Mouse (Mus musculus): ENCODE measurements around the gene Gtf3c5. TPM values are rescaled to one million over a fixed set of nuclear protein-coding genes. Genes with fewer than 3 reads are reported as not detected.

Gene Gtf3c5
- polyA plus RNA-seq, 1 experiment, result 17.8 TPM

DNA sequence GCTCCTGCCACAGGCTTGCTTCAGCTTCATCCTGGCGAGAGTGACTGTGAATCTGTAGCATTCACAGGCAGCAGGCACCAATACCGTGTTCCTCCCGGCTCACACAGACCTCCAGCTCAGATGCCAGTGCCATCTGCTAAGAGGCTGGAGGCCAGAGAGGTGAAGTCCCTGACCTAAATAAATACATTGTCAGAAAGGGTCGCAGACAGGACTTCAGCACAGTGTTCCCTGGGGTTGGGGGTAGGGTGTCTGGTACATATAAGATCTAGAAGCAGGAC lies 48.3 kb downstream of the Gtf3c5 start:
- TF ChIP-seq GATA1 (IDR thresholded peaks at IDR 0.05; ENCODE audit: low read length), result no peak

DNA sequence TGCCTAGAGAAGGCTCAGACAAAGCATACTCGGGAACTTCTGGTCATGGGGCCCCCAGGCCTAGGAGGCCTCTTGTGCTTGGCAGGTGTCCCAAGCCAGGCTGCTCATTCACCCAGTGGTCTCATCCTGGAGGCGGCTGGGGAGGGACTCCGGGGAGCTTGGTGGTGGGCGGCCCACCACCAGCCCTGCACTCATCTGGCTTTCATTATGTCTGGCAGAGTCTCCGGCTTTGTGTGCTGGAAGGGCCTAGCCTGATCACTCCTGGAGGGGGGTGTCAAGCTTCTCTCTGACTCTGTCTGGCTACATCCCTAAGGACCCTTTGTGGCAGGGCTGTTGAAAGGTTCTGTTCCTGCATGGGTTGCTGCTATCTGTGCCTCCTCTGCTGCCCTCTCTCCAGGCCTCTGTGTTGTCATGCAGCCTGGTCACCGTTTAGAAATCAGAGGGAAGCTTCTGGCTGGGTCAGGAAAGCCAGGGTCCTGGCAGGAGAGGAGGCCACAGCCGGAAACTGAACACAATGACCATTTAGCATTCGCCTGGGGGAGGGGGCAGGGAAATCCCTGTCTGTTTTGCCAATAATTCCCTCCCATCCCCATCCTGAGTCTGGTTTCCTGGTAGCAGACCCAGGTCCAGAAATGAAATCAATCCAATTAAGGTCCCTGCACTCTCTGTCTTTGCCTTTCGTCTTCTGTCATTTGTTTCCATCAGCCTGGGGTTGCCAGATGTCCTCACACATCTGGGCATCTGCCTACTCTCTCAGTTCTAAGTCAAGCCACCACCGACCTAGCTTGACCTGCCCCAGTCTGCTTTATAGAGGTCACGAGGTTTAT lies 48.9 kb downstream of the Gtf3c5 start:
- no peak for TF ChIP-seq GATA1 (IDR thresholded peaks at IDR 0.05; ENCODE audit: low read length)

- no peak for TF ChIP-seq GATA1 (IDR thresholded peaks at IDR 0.05; ENCODE audit: low read length)
Observed at GRCm38 (mm10) chr2:28533901-28534435, 49.6 kb downstream of the Gtf3c5 start.

DNA sequence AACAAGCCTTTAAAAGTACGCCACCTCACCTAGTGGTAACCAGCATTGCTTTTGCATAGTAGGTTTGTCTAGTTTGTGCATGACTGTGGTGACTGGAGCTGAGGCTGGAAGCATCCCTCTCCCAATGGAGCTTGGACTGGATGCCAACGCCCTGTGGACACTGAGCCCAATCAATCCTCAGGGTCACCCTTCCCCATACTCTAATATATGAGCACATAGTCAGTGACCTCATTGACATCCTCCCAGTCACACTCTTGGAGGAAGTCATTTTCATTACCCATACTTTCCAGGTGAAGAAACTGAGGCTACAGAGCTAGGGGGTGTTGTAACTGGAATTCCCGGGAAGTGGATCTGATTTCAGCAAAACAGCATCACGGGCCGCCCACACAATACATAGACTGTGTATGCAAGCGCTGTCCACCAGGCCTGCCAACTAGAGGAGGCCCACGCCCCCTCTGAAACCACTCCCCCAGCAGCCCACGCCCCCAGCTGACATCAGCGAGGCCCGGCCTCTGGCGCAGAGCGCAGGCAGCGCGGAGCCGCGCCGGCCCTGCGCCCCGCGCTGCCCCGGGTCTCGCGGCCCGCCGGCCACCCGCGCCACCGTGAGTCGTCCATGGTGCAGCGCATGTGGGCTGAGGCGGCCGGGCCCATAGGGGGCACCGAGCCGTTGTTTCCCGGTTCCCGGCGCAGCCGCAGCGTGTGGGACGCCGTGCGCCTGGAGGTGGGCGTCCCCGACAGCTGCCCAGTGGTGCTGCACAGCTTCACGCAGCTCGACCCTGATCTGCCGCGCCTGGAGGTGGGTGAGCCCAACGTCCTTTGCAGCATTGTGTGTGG lies 50.4 kb downstream of the Gtf3c5 start:
- no peak for TF ChIP-seq GATA1 (IDR thresholded peaks at IDR 0.05; ENCODE audit: low read length)

DNA sequence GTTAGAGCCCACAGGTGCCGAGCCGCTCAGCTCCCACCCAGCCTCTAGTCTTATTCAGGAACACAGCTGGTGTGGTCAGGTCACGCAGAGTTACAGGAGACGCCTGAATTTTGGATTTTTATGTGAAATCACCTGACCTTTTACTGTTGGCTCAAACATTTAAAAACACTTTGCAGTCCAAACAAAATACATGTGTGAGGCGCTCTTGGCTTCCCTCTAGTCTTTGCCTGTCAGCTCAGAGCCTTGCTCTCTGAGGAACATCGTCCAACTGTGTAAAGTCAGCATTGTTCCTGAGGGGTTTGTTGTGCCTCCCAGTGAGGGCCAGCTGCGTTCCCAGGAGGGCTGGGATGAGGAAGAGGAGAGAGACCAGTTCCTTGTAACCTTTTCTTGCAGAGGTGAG lies 53.2 kb downstream of the Gtf3c5 start:
- TF ChIP-seq GATA1 (IDR thresholded peaks at IDR 0.05; ENCODE audit: low read length), result no peak

GRCm38 (mm10) chr2:28529856-28530255 lies 53.7 kb downstream of the Gtf3c5 start:
- no peak for TF ChIP-seq GATA1 (IDR thresholded peaks at IDR 0.05; ENCODE audit: low read length)

DNA sequence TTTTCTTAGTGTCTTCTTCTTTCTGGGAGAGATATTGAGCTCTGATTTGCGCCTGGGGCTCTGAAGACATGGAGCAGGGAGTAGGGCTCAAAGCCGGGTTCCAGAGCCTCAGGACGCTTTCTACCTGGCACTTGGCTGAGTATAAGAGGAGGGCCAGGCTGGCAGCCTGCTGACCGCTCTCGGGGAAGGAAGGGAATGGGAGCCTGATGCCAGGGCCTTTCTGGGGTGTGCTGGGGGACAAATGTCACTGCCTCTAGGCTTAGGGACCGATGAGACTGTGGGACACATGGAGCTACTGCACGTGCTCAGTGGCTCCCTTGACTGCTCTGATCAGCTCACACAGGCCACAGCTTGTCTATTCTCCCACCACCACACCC lies 55.2 kb downstream of the Gtf3c5 start:
- no peak for TF ChIP-seq GATA1 (IDR thresholded peaks at IDR 0.05; ENCODE audit: low read length)

DNA sequence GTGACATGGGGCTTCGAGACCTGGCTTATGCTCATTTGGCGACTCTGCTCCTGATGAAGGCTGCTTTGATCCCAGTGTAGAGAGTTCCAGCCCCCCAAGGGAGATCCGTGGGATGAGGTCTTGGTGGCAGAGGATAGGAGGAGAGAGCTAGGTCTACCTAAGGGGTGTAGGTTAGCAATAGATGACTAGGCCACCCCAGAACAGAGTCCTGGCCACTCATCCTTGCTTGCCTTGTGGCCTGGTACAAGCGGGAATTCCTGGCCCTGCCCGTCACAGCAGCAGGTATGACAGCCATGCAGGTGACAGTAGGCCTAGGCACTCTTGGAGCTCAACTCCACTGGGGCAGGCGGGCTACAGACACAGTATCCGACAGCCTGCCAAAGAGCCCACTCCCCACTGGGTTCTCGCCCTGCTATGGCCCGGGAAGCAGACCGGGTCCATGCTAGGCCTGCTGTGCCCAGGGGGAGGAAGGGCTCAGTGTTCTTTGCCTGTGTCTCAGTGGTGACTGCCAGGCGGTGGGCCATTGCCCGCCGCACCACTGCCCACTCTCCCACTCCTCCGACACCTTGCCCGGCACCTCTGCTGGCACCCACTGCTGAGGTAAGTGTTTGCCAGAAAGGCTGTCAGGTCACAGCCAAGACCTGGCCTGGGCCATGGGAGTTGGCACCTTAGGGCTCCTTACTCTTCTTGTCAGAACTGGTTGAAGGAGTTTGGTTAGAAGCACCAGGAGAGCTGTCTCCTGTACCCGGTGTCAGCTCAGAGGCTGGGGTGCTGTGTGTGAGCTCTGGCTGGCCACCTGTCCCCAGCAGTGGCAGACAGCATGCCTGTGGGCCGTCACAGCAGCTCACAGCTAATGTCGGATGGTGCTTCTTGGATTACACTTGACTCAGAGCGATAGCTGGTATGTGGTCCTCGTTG lies 55.9 kb downstream of the Gtf3c5 start:
- no peak for TF ChIP-seq GATA1 (IDR thresholded peaks at IDR 0.05; ENCODE audit: low read length)

DNA sequence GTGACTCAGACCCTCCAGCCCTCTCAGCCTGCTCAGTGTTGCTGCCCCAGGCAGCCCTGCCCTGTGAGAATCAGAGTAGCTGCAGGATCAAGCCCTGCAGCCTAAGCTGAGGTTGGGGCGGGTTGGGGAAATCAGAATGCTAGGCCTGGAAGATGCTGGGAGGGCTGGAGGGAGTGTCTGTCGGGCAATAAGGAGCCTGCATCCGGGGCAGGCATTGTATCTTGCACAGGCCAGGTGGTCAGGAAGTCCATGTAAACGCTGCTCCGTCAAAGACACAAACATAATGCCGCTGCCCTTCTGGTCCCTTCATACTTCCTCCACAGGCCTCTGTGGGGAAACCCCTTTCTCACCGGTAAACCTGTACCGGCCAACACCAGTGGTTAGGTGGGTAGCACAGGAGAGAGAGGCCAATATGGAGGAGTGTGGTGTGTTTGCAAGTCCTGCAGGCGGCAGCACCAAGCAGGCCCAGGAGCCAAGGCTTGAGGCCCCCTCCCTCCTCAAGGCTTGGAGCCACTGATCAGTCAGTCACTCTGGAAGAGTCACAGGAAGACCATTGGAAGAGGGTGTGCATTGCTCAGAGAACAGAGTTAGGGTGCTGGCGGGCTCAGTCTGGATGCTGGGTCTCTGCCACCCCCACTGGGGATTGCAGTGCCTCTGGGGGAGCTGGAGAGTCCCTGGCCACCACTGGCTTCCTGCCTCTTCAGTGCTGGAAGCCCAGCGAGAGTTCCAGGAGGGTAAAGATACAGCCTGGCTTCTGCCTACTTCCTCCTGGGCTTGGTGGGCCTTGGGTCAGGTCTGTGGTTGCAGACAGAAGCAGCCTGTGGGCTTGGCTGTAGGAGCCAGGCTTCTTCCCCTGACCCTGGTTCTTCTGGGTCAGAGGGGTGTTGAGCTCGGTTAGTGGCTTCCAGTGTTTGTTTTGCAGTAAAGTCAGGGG lies 57.3 kb downstream of the Gtf3c5 start:
- TF ChIP-seq GATA1 (IDR thresholded peaks at IDR 0.05; ENCODE audit: low read length), result no peak

- TF ChIP-seq GATA1 (IDR thresholded peaks at IDR 0.05; ENCODE audit: low read length), result no peak
Observed at GRCm38 (mm10) chr2:28525219-28525942, 58.2 kb downstream of the Gtf3c5 start.

DNA sequence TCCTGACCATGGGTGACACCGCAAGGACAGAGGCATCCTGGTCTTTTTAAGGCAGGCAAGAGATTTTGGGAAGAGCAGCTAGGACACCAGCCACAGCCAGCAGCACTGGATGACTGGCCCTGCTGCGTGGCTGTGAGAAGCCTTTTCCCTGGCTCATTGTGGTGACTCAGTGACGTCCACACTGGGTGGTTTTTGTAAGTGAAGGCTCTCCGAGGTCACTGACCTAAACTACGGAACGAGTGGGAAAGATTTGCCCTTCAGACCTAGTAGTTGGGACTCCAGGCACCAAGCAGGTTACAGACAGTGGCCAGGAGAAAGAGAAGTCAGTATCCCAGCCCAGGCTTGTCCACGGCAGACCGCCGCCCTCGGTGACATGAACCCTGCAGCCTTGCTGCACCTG lies 59.1 kb downstream of the Gtf3c5 start:
- no peak for TF ChIP-seq GATA1 (IDR thresholded peaks at IDR 0.05; ENCODE audit: low read length)

DNA sequence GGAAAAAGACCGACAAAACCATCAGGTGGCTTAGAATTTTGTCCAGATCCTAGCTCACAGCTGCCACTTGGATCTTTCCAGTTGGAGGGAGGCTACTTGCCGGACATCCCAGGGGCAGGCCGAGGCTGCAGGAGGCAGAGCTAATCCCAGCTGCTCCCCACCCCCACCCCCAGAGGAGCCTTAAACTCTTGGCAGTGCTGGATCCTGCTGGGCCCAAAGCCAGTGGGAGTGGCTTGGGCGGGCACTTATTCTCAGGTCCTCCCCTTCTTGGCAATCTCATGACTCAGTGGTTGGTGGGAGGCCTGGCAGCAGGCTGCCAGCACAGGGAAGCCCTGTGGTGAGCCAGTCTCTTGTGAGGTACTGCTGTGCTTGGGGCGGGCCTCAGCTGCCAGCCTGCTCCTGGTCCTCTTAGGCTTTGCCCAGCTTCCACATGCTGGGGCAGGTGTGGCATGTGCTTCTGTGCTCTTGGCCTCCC lies 59.9 kb downstream of the Gtf3c5 start:
- no peak for TF ChIP-seq GATA1 (IDR thresholded peaks at IDR 0.05; ENCODE audit: low read length)

DNA sequence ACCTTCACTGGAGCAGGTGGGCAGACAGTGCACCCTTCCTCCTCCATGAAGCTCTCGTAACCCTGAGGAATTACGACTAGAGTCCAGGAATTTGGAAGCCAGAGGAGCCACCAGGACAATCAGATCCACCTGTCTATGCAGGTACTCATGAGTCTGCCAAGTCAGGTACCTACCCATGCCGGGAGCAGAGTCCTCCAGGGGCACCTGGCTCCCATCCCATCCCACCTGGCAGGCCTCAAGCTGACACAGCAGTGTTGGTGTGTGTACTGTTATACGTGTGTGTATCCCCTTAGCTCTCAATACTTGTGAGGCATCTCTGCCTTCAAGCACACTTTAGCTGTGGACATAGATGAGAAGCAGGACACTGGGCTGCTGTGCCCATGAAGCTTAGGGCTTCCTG lies 61.4 kb downstream of the Gtf3c5 start:
- no peak for TF ChIP-seq GATA1 (IDR thresholded peaks at IDR 0.05; ENCODE audit: low read length)

Measured in G1E-ER4 (cell line).